Mouse (Mus musculus): ENCODE measurements around the gene Commd1. TPM values are rescaled to one million over a fixed set of nuclear protein-coding genes. Genes with fewer than 3 reads are reported as not detected.

Commd1 gene
- total and polyA plus RNA-seq, 2 experiments from 2014 or later, result 11.6 to 242 TPM

DNA sequence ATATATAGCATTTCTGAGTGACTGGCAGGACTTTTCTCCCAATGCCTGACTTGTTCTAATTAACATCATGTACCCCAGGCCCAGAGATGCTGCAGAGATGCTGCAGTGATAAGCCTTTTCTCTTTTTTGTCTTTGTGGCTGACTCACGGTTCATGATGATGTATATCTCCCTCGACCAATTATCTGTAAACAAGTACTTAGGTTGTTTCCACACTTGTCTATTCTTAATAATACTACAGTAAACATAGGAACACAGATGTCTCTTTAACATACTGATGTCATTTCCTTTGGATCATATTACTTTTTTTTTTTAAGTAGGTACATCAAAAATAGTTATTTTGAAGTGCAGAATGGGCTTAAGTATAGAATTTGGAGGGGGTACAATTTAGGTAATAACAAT lies 79.3 kb downstream of the Commd1 start:
- no peak for TF ChIP-seq CTCF (IDR thresholded peaks at IDR 0.05; ENCODE audit: low read depth)
- Histone ChIP-seq H3K9ac (replicated peaks; ENCODE audit: low read length) (no peak overlapping the region), H3K4me3 (ENCODE audit: low read length) (no peak overlapping the region), H3K36me3 (ENCODE audit: insufficient read depth, low read length) (no peaks in the 10 kb centered on the region), H3K27me3 (ENCODE audit: insufficient read depth, low read length) (no peaks in the 10 kb centered on the region), H3K4me1 (ENCODE audit: insufficient read depth, low read length) (no peaks in the 10 kb centered on the region), H3K27ac (no peak overlapping the region), H3K9me3 (ENCODE audit: low read length) (no peaks in the 10 kb centered on the region), H3K4me2 (ENCODE audit: low read depth, low read length) (no peak overlapping the region)
- DNase-seq (ENCODE audit: low spot score) (no peak), ATAC-seq (no peak)
- 82% methylated on average over 2 of the region's 2 CpGs for WGBS

DNA sequence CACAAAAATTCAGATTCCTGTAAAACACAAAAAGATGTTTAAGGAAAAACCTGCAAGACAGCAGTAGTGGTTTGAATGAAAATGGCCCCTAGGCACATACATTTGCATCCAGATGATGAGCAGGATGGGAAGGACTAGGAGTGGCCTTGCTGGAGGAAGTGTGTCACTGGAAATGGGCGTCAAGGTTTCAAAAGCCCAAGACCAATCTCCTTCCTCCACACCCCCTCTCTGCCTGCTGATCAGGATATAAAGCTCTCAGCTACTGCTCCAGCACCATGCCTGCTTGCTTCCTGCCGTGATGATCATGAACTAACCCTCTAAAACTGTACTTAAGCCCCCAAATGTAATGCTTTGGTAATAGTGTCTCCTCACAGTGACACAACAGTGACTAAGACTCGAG lies 82.1 kb downstream of the Commd1 start:
- Histone ChIP-seq H3K4me3 (ENCODE audit: low read length) (no peak overlapping the region), H3K27me3 (ENCODE audit: insufficient read depth, low read length) (no peaks in the 10 kb centered on the region), H3K4me1 (ENCODE audit: insufficient read depth, low read length) (no peaks in the 10 kb centered on the region), H3K9ac (replicated peaks; ENCODE audit: low read length) (no peak overlapping the region), H3K9me3 (ENCODE audit: low read length) (no peaks in the 10 kb centered on the region), H3K36me3 (ENCODE audit: insufficient read depth, low read length) (no peaks in the 10 kb centered on the region), H3K4me2 (ENCODE audit: low read depth, low read length) (no peak overlapping the region), H3K27ac (no peak overlapping the region)
- WGBS, result 89% methylated on average over 3 of the region's 3 CpGs
- DNase-seq (ENCODE audit: low spot score), result no peak
- no peak for ATAC-seq
- no peak for TF ChIP-seq CTCF (IDR thresholded peaks at IDR 0.05; ENCODE audit: low read depth)

DNA sequence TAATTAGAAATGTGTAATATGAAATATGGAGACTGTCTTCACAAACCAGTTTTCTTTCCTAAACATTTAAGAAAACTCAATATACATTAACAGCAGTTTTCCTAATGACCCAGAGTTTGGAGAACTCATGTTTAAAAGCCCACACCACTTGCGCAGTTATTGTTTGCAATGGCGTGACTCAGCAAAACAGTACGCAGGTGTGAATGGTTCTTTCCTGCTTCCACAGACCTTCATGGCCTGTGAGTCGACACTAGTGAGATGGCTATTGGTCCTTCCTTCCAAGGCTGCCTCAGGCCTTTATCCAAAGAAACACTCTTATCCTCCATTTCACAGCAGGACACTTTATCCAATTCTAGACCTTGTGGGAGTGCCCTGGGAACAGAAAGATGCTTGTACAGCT lies 84.5 kb downstream of the Commd1 start:
- Histone ChIP-seq H3K36me3 (ENCODE audit: insufficient read depth, low read length) (no peaks in the 10 kb centered on the region), H3K27ac (no peak overlapping the region), H3K4me1 (ENCODE audit: insufficient read depth, low read length) (no peaks in the 10 kb centered on the region), H3K4me2 (ENCODE audit: low read depth, low read length) (no peak overlapping the region), H3K4me3 (ENCODE audit: low read length) (no peak overlapping the region), H3K27me3 (ENCODE audit: insufficient read depth, low read length) (no peaks in the 10 kb centered on the region), H3K9ac (replicated peaks; ENCODE audit: low read length) (no peak overlapping the region), H3K9me3 (ENCODE audit: low read length) (no peaks in the 10 kb centered on the region)
- TF ChIP-seq CTCF (IDR thresholded peaks at IDR 0.05; ENCODE audit: low read depth), result no peak
- ATAC-seq, result no peak
- DNase-seq (ENCODE audit: low spot score), result no peak
- 95% methylated on average over 4 of the region's 4 CpGs for WGBS

DNA sequence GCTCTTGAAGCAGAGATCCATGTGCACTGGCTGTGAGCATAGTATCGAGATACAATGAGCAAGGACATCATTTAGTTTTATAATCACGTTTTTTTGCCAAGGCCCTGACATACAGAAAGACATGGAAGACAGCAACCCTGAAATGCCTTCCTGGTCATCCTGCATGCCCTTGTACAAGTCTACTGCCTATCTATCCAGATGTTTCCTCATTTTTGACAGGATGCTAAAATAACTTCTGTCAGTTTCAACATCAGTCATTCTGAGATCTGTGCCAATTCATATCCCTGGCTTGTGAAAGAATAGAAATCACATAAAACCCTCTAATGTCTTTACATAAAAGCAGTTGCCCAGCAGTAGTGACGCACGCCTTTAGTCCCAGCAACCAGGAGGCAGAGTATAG lies 85.1 kb downstream of the Commd1 start:
- H3K9me3 ChIP-seq (ENCODE audit: low read length), result no peaks in the 10 kb centered on the region
- ATAC-seq, result no peak

DNA sequence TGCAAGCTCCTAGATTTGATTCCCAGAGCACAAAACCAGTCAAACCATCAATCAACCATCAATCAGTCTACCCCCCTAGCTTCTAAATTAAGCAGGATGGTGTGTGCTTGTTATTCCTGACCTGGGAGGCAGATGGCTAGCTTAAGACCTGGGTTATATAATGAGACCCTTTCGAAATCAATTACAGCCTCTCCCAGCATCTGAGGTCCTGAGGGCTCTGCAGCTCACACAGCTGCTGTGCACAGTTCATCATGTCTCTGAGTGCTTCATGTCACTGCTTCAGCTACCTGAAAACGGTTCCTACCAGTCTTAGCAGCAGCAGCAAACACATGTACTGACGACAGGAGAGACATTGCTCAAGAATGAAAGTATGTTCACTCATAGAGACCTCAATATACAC lies 89.1 kb downstream of the Commd1 start:
- H3K27me3 ChIP-seq (ENCODE audit: insufficient read depth, low read length), result no peaks in the 10 kb centered on the region
- no peak overlapping the region for H3K4me2 ChIP-seq (ENCODE audit: low read depth, low read length)
- DNase-seq (ENCODE audit: low spot score) (no peak), ATAC-seq (no peak)
- no peak overlapping the region for H3K4me3 ChIP-seq (ENCODE audit: low read length)
- WGBS, result 54% methylated on average over 3 of the region's 3 CpGs
- no peaks in the 10 kb centered on the region for H3K36me3 ChIP-seq (ENCODE audit: insufficient read depth, low read length)
- no peaks in the 10 kb centered on the region for H3K4me1 ChIP-seq (ENCODE audit: insufficient read depth, low read length)
- no peak overlapping the region for H3K9ac ChIP-seq (replicated peaks; ENCODE audit: low read length)
- no peak for TF ChIP-seq CTCF (IDR thresholded peaks at IDR 0.05; ENCODE audit: low read depth)
- no peaks in the 10 kb centered on the region for H3K9me3 ChIP-seq (ENCODE audit: low read length)
- H3K27ac ChIP-seq, result no peak overlapping the region

More for the DNA sequence above, 85.1 kb downstream of the Commd1 start:
- Histone ChIP-seq H3K27ac (no peak overlapping the region), H3K27me3 (ENCODE audit: insufficient read depth, low read length) (no peaks in the 10 kb centered on the region), H3K36me3 (ENCODE audit: insufficient read depth, low read length) (no peaks in the 10 kb centered on the region), H3K9ac (replicated peaks; ENCODE audit: low read length) (no peak overlapping the region), H3K4me2 (ENCODE audit: low read depth, low read length) (no peak overlapping the region), H3K4me3 (ENCODE audit: low read length) (no peak overlapping the region), H3K4me1 (ENCODE audit: insufficient read depth, low read length) (no peaks in the 10 kb centered on the region)
- DNase-seq (ENCODE audit: low spot score), result no peak
- no peak for TF ChIP-seq CTCF (IDR thresholded peaks at IDR 0.05; ENCODE audit: low read depth)
- WGBS, result 96% methylated on average over 4 of the region's 4 CpGs

DNA sequence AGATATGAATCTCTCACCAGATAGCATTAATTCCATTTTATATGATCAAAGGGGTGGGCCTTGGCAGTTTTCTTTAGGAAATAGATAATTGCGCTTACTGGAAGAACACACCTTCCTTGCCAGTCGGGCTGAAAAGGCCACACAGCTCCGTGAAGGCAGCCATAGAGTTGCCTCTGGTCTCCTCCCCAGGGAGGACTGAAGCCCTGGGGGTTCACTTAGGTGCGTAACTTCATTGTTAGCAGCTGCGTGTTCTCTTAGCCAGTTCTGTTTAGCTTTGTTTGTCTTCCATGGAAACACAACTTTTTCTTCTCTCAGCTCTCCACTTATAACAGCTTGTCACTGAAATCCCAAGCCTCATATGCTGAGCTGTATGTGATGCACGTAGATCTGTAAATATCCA lies 89.7 kb downstream of the Commd1 start:
- no peak overlapping the region for H3K27ac ChIP-seq
- no peak overlapping the region for H3K4me3 ChIP-seq (ENCODE audit: low read length)
- no peak overlapping the region for H3K9ac ChIP-seq (replicated peaks; ENCODE audit: low read length)
- H3K36me3 ChIP-seq (ENCODE audit: insufficient read depth, low read length), result no peaks in the 10 kb centered on the region
- ATAC-seq (no peak), DNase-seq (ENCODE audit: low spot score) (no peak)
- H3K9me3 ChIP-seq (ENCODE audit: low read length), result no peaks in the 10 kb centered on the region
- H3K27me3 ChIP-seq (ENCODE audit: insufficient read depth, low read length), result no peaks in the 10 kb centered on the region
- no peak for TF ChIP-seq CTCF (IDR thresholded peaks at IDR 0.05; ENCODE audit: low read depth)
- 71% methylated on average over 6 of the region's 6 CpGs for whole genome bisulfite sequencing
- no peak overlapping the region for H3K4me2 ChIP-seq (ENCODE audit: low read depth, low read length)
- H3K4me1 ChIP-seq (ENCODE audit: insufficient read depth, low read length), result no peaks in the 10 kb centered on the region

DNA sequence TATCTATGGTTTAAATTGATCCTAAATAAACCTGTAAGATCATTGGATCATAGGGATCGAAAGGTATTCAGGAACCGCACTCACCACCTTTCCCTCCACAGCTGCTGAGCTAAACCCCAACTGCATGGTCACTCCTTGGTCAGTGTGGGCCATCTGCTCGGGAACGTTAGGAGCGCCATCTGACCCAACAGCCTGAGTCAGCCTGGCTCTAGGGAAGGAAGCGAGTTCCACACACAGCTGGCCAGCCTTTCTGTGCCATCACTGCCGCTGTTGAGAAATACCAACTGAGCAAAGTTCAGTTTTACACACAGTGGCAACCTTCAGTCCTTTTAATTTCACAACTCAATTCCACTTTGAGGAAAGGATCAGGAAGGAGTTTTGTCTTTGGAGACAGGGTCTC lies 90.3 kb downstream of the Commd1 start:
- Histone ChIP-seq H3K4me2 (ENCODE audit: low read depth, low read length) (no peak overlapping the region), H3K27ac (no peak overlapping the region), H3K36me3 (ENCODE audit: insufficient read depth, low read length) (no peaks in the 10 kb centered on the region), H3K4me3 (ENCODE audit: low read length) (no peak overlapping the region), H3K9me3 (ENCODE audit: low read length) (no peaks in the 10 kb centered on the region), H3K4me1 (ENCODE audit: insufficient read depth, low read length) (no peaks in the 10 kb centered on the region), H3K27me3 (ENCODE audit: insufficient read depth, low read length) (no peaks in the 10 kb centered on the region), H3K9ac (replicated peaks; ENCODE audit: low read length) (no peak overlapping the region)
- TF ChIP-seq CTCF (IDR thresholded peaks at IDR 0.05; ENCODE audit: low read depth), result no peak
- 95% methylated on average over 7 of the region's 7 CpGs for WGBS
- no peak for DNase-seq (ENCODE audit: low spot score)
- no peak for ATAC-seq

Data from hindbrain, postnatal 0 days (tissue).